Mouse (Mus musculus): Measurements from ENCODE around the gene Tha1. TPM values are rescaled to one million over a fixed set of nuclear protein-coding genes. Genes with fewer than 3 reads are reported as not detected.
"Not testable (repeated sequence)": the region's sequence is repeated elsewhere in the genome, so short reads cannot be mapped to it uniquely, and the experiment has no call there.

Gene Tha1
- total RNA-seq, 2 experiments from 2014 or later, result 4.3 to 5.2 TPM

GRCm38 (mm10) chr11:117854241-117854640 lies 19.0 kb downstream of the Tha1 start:
- no peak for DNase-seq
- intact Hi-C loops (cut with DNase I), result no loop called here

GRCm38 (mm10) chr11:117852875-117853274 lies 20.4 kb downstream of the Tha1 start:
- DNase-seq, result no peak
- intact Hi-C loops (cut with DNase I), result no loop called here

GRCm38 (mm10) chr11:117848985-117849671 lies 24.2 kb downstream of the Tha1 start, which contains the start of gene Birc5:
Birc5 (plus strand) TSS chr11:117849251.
- intact Hi-C loops (cut with DNase I), result no loop called here
- peak; percentile 94 for DNase-seq

DNA sequence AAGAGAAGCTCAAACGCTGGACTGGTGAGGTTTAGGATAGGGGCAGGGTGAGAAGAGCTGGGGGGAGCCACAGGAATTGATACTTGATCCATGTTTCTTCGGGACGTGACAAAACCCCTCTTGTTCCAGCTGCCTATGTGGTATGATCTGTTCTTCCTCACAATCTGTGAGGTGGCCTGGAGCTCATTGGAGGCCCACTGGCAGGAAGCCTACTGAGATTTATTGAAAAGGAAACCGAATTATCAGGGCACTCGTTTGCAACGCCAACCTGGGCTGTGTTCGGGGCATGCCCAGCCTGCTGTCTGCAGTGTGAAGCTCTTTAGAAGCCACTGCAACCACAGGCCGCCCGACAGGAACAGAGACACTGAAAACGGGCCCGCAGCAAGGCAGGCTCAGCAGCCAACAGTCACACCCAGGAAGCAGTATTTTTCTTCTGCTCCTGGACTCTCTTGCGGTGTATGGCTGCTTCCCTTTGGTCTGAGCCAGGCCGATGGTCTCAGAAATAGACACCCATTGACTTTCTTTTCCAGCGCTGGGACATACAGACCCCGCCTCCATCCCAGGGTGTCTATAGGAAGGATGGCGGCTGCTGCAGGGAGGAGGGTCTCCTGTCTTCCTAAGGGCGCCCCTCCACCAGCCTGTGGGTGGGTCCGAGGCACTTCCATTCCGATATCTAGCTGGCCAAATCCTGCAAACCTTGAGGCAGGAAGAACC lies 24.9 kb downstream of the Tha1 start:
- intact Hi-C loops (cut with DNase I), result no loop called here
- DNase-seq, result peak in 1 of 2 experiments; percentile 42

- DNase-seq, result no peak
Observed at GRCm38 (mm10) chr11:117847593-117848215, 25.6 kb downstream of the Tha1 start.

DNA sequence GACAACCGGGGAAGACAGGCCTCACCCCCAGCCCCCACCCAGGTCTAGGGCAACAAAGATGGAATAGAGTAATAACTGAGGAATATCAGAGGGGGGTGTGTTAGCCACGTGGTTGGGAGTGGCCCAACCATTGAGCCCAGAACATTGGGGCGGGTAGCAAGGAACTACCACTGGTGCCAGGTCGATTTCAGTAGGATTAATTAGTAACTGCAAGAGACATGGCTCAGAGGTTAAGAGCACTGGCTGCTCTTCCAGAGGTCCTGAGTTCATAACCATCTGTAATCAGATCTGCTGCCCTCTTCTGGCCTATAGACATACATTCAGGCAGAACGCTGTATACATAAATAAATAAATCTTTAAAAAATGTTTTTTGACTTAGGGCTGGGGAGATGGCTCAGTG lies 26.6 kb downstream of the Tha1 start:
- intact Hi-C loops (cut with DNase I), result no loop called here
- no peak for DNase-seq

More at GRCm38 (mm10) chr11:117847593-117848215, 25.6 kb downstream of the Tha1 start:
- intact Hi-C loops (cut with DNase I), result no loop called here

- DNase-seq, result no peak
- intact Hi-C loops (cut with DNase I), result no loop called here
Observed at GRCm38 (mm10) chr11:117845651-117846050, 27.6 kb downstream of the Tha1 start.

GRCm38 (mm10) chr11:117844997-117845396 lies 28.3 kb downstream of the Tha1 start:
- no peak for DNase-seq
- intact Hi-C loops (cut with DNase I), result no loop called here

- no peak for DNase-seq
- intact Hi-C loops (cut with DNase I), result no loop called here
Observed at GRCm38 (mm10) chr11:117843434-117843833, 29.8 kb downstream of the Tha1 start.

- no peak for DNase-seq
- intact Hi-C loops (cut with DNase I), result no loop called here
Observed at GRCm38 (mm10) chr11:117840910-117841309, 32.4 kb downstream of the Tha1 start.

DNA sequence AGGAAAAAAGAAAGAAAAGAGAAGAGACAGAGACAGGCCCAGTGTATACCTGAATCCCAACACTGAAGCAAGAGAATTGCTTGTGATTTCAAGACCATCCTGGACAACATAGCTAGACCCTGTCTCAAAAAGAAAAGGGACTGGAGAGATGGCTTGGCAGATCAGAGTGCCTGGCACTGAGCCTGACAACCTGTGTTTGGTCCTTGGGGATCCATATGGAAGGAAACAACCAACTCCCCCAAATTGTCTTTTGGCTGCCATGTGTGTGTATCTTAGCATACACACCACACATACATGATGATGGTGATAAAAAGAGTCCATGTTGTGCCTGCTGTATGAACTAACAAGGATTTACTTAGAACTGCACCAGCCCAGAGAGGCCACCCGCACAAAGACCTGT lies 34.3 kb downstream of the Tha1 start:
- intact Hi-C loops (cut with DNase I), result no loop called here
- no peak for DNase-seq

GRCm38 (mm10) chr11:117838572-117838971 lies 34.7 kb downstream of the Tha1 start:
- no peak for DNase-seq
- intact Hi-C loops (cut with DNase I), result no loop called here

GRCm38 (mm10) chr11:117836306-117836705 lies 37.0 kb downstream of the Tha1 start:
- DNase-seq, result no peak

GRCm38 (mm10) chr11:117834086-117834485 lies 39.2 kb downstream of the Tha1 start:
- no peak for DNase-seq
- intact Hi-C loops (cut with DNase I), result no loop called here

More at GRCm38 (mm10) chr11:117836306-117836705, 37.0 kb downstream of the Tha1 start:
- intact Hi-C loops (cut with DNase I), result no loop called here

DNA sequence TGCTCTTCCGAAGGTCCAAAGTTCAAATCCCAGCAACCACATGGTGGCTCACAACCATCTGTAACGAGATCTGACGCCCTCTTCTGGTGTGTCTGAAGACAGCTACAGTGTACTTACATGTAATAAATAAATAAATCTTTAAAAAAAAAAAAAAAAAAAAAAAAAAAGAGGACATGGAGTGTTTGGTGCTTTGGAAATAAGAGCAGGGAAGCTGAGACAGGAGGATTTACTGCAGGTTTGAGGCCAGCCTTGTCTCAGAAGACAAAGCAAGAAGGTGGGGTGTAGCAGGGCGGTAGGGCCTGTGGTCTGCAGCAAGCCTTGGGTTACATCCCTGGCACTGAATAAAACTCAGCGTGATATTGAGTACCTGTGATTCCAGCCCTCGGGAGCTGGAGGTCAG lies 39.8 kb downstream of the Tha1 start:
- intact Hi-C loops (cut with DNase I); DNase-seq: not testable (repeated sequence)

- intact Hi-C loops (cut with DNase I), result no loop called here
Observed at GRCm38 (mm10) chr11:117832086-117832969, 41.0 kb downstream of the Tha1 start.

GRCm38 (mm10) chr11:117830401-117830800 lies 42.9 kb downstream of the Tha1 start:
- intact Hi-C loops (cut with DNase I), result no loop called here

More at GRCm38 (mm10) chr11:117832086-117832969, 41.0 kb downstream of the Tha1 start:
- peak; percentile 76 to 80 for DNase-seq

DNA sequence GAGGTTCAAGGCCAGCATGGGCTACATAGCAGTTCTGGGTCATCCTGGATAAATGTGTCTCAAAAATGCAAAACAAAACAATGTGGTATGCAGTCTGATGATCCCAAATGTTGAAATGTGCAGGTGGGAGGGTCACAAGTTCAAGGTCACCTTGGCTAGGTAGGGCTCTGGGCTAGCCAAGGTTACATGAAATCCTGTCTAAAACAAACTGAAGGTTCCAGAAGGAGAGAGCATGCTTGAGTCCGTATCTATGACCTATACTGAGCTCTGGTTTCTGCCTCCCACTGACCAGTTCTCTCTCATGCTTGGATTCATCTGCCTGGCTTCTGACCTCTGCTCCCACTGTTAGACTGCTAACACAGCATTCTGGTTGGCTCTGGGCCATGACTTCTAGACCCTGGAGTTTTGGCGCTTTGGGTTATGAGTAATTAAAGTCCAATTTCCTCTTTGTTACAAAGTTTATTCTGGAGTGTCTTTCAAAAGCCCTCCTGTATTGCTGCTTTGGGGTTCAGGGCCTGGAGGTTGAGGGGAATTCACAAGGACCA lies 43.5 kb downstream of the Tha1 start:
- no peak for DNase-seq
- intact Hi-C loops (cut with DNase I), result loop anchor here (5.0 kb wide), 3 partner anchors 122 to 597 kb away; no protein-coding TSS in a partner anchor

More at GRCm38 (mm10) chr11:117830401-117830800, 42.9 kb downstream of the Tha1 start:
- DNase-seq, result no peak

DNA sequence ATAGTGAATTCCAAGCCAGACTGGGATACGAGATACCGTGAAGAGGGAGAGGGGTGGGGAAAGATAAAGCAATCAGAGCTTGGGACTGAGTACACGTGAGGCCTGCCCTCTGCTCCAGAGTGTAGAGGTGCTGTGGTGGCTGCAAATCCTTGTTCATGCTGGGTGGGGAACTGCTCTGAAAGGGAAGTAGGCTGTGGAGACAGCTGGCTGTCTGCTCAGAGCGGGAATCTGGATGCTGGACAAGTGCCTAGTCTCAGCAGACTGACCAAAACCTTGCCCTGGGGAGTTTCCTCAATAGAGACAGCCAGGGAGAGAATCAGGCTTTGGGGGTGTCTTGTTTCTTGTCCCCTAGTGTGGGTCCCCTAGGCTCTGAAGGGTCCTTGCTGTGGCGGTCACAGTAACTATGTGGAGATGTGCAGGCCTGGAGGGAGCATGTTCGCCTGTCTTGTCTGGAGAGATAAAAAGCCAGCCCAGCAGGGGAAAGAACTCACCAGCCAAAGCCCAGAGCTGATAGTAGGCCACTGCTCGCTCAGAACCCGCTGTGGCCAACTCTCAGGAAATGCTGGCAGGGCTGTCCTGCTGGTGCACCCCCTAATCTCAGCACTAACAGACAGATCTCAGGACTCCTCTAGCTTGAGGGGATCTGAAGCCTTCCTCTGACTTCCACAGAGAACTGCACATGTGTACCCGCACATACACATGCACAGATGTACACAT lies 44.2 kb downstream of the Tha1 start:
- intact Hi-C loops (cut with DNase I), result loop anchor here (5.0 kb wide), 3 partner anchors 122 to 597 kb away; no protein-coding TSS in a partner anchor
- DNase-seq, result no peak
